Mouse (Mus musculus) MEL (cell line): ENCODE results near the gene Hs1bp3.

Experiments
- BHLHE40 ChIP-seq: IDR thresholded peaks from 2 replicates; pipeline ENCODE4 v1.6.1; 2012; ENCODE audit warnings: low read depth, mild to moderate bottlenecking, inconsistent platforms, low read length, improper control_type of control experiment, borderline replicate concordance
- CTCF ChIP-seq, 3 experiments: IDR thresholded peaks in 2 of 3; conservative IDR thresholded peaks in 1 of 3; 2 replicates each; pipeline ENCODE4 v1.5.1; 2011 to 2012; ENCODE audit warnings: low read length in 3 of 3, low read depth in 2 of 3, mild to moderate bottlenecking in 2 of 3, improper control_type of control experiment in 1 of 3, inconsistent platforms in 1 of 3, mixed read lengths in 1 of 3, moderate library complexity in 1 of 3; ENCODE audit not compliant: control insufficient read depth in 1 of 3, insufficient read depth in 1 of 3, poor library complexity in 1 of 3, severe bottlenecking in 1 of 3
- GATA1 ChIP-seq: IDR thresholded peaks from 2 replicates; pipeline ENCODE4 v1.6.1; 2011; ENCODE audit warnings: low read depth, low read length, improper control_type of control experiment
- HCFC1 ChIP-seq: IDR thresholded peaks from 2 replicates; pipeline ENCODE4 v1.6.1; 2012; ENCODE audit warnings: low read depth, mild to moderate bottlenecking, inconsistent platforms, low read length, improper control_type of control experiment, moderate library complexity
- MAFK ChIP-seq: IDR thresholded peaks from 2 replicates; pipeline ENCODE4 v1.6.1; 2011; ENCODE audit warnings: low read depth, mild to moderate bottlenecking, low read length, improper control_type of control experiment, borderline replicate concordance
- POLR2A ChIP-seq, 2 experiments: IDR thresholded peaks; 2 replicates each; pipeline ENCODE4 v1.6.1; 2011 to 2012; ENCODE audit warnings: low read length in 2 of 2, mild to moderate bottlenecking in 2 of 2, control low read depth in 1 of 2, improper control_type of control experiment in 1 of 2, low read depth in 1 of 2, moderate library complexity in 1 of 2; ENCODE audit not compliant: control insufficient read depth in 1 of 2, insufficient read depth in 1 of 2, poor library complexity in 1 of 2
- POLR2AphosphoS5 ChIP-seq: IDR thresholded peaks from 2 replicates; pipeline ENCODE4 v1.6.1; 2012; ENCODE audit warnings: low read depth, borderline replicate concordance, mild to moderate bottlenecking, inconsistent platforms, low read length, moderate library complexity, mixed read lengths
- ZC3H11A ChIP-seq: IDR thresholded peaks from 2 replicates; pipeline ENCODE4 v1.6.1; 2012; ENCODE audit warnings: low read depth, mild to moderate bottlenecking, inconsistent platforms, low read length, improper control_type of control experiment

DNA sequence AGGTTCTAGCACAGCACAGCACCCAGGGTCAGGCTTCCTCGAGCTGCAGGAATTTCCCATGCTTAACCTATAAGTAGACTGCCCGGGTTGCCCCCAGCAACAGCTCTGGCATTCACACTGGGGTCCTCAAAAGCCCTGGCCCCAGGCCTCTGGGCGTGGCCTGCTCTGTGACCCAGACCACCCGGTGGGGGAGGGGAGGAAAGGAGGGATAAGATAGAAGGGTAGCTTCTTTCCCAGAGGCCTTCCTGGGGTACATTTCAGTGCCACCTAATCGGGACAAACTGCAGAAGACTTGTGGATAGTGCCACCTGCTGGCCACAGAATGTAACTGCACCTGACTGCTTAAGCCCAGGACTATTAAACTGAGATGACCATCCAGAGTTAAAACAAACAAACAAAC lies 6.8 kb upstream of the Hs1bp3 start:
- TF ChIP-seq HCFC1 (no peak), CTCF (IDR thresholded peaks at IDR 0.05 in 2 of 3, conservative IDR thresholded peaks at IDR 0.05 in 1 of 3; ENCODE audit: control insufficient read depth in 1 of 3, insufficient read depth in 1 of 3, low read depth in 2 of 3, low read length in 3 of 3, poor library complexity in 1 of 3, severe bottlenecking in 1 of 3) (peak; percentile 86 to 95 (median 87)), BHLHE40 (no peak), POLR2AphosphoS5 (no peak), MAFK (no peak), ZC3H11A (peak; percentile 87), GATA1 (no peak), POLR2A (IDR thresholded peaks at IDR 0.05; ENCODE audit: control insufficient read depth in 1 of 2, insufficient read depth in 1 of 2, low read depth in 1 of 2, low read length in 2 of 2, poor library complexity in 1 of 2) (no peak)
